Mouse (Mus musculus) B cell, adult (primary cell): ENCODE measurements around the gene Gm3500. TPM values are rescaled to one million over a fixed set of nuclear protein-coding genes. Genes with fewer than 3 reads are reported as not detected.

Experiments
- total RNA-seq: library from RNA; stranded (reverse); gene quantifications from 4 replicates; pipeline ENCODE4 v1.2.4, GENCODE M21; 2023; ENCODE audit not compliant: inconsistent age

Gm3500 gene
- total RNA-seq = not detected in 4 replicates

DNA sequence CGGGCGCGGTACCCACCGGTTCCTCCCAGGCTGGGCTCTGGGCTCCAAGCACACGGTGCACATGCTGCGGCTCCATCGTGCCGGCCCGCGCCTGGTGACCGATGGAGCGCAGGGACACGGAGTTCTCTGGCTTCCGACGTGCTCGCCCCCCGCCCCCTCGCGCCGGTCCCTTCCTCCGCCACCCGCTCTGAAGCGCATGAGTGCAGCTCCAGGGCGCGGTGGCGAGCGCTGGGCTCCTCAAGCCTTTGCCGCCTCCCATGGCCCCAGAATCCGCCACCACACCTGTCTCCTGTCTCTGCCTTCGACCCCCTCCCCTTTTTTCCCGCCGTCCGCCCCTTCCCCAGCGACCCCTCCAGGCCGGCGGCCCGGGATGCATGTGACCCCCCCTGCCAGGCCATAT, at the start of gene Gm3500:
Gene Gm3500 (minus strand): TSS at position 101 of the 400 bp plus-strand sequence.

DNA sequence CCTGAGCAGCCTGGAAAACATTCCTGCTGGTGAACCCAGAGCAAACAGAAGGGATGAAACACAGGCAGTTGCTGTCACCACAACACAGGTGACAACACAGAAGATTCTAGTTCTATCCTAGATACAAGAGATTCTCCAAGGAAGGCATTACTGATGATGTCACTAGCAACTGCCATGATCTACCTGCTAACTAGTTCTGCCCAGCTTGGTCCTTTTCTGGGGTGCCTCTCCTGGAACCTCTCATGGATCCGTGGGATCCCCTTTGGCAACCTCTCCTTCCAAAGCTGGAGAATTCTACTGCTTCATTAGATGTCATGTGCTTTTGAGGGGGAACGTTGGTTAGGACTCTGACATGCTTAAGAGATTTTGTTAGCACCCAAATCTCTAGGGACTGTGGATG, 54.0 kb downstream of the Gm3500 start, which contains the start of gene Gm3542:
Gene Gm3542 (minus strand): TSS at position 101 of the 400 bp plus-strand sequence.

Other genes starting within 250 kb of the Gm3500 start
- gene Gm3317, start 224.5 kb downstream of the Gm3500 start, total RNA-seq = not detected in 4 replicates
- not detected in 4 replicates for gene Gm8271, start 203.3 kb downstream of the Gm3500 start, total RNA-seq
- gene Gm3526, start 128.5 kb downstream of the Gm3500 start, total RNA-seq = not detected in 4 replicates
- not detected in 4 replicates for gene Gm3542, start 54.1 kb downstream of the Gm3500 start, total RNA-seq
- not detected in 4 replicates for gene Gm3194, start 66.4 kb upstream of the Gm3500 start, total RNA-seq
- gene Gm8246, start 88.8 kb upstream of the Gm3500 start, total RNA-seq = not detected in 4 replicates
- not detected in 4 replicates for gene Gm3187, start 95.2 kb upstream of the Gm3500 start, total RNA-seq
- gene Gm3488, start 112.6 kb upstream of the Gm3500 start, total RNA-seq = 0.51 TPM in 1 of 4 replicates, not detected in the others
- not detected in 4 replicates for gene Gm3532, start 149.4 kb upstream of the Gm3500 start, total RNA-seq
- not detected in 4 replicates for gene Gm8265, start 244.0 kb upstream of the Gm3500 start, total RNA-seq